Comparison of ENCODE assay signal across 22 mouse cellular contexts in genomic region chr10:104686669-104687068, GRCm38 (mm10).
A peak's percentile ranks its signal among the peaks of the same experiment; 100 is the strongest.
DNase-seq lines count a peak whose midpoint lies in the region; ATAC-seq and TF ChIP-seq lines count a peak whose summit lies in the region.
"Had no signal": no experiment of that assay in that cellular context is flagged by ENCODE, and none has a peak within 500 bp of the region (broad histone marks: within the 10 kb centered on the region; RNA-seq: fewer than 3 reads in every experiment).

No protein-coding gene starts in this region.

- WGBS in forebrain, embryonic 15.5 days = 33% methylated on average over 6 of the region's 6 CpGs

- no peak overlapping the region for H3K9ac ChIP-seq in forebrain, embryonic 15.5 days (replicated peaks)
- H3K9ac ChIP-seq: embryonic facial prominence, embryonic 12.5 days; limb, embryonic 15.5 days had no signal

- ATAC-seq in frontal cortex, adult (ENCODE audit: low TSS enrichment) = peak; percentile 74
- peak; percentile 97 for ATAC-seq in forebrain, embryonic 15.5 days (replicated peaks)
- ATAC-seq: inflammation-experienced regulatory T-cells, adult 6 months; midbrain, embryonic 16.5 days had no signal

- no peak overlapping the region for H3K27ac ChIP-seq in left cerebral cortex, adult 2 months
- peak overlapping the region; percentile 25; the same call in 1 of the 2 replicates for H3K27ac ChIP-seq in forebrain, embryonic 15.5 days (replicated peaks)
- H3K27ac ChIP-seq: embryonic facial prominence, embryonic 12.5 days; limb, embryonic 15.5 days had no signal

- H3K4me1 ChIP-seq in forebrain, embryonic 15.5 days = 0 out of 2 replicates have a peak, but pooled peaks cover 11% of the 10 kb centered on the region
- H3K4me1 ChIP-seq: embryonic facial prominence, embryonic 12.5 days; limb, embryonic 15.5 days had no signal

- H3K4me2 ChIP-seq in forebrain, embryonic 15.5 days (replicated peaks) = no peak overlapping the region
- H3K4me2 ChIP-seq: embryonic facial prominence, embryonic 12.5 days; heart, embryonic 11.5 days; limb, embryonic 15.5 days had no signal

- H3K9me3 ChIP-seq in forebrain, embryonic 15.5 days = no peaks in the 10 kb centered on the region
- H3K9me3 ChIP-seq: embryonic facial prominence, embryonic 12.5 days; limb, embryonic 15.5 days had no signal

- DNase-seq in frontal cortex, postnatal 10 days (ENCODE audit: low spot score in 2 of 2) = no peak
- DNase-seq in left cerebral cortex, postnatal 25 days (ENCODE audit: low spot score in 2 of 2) = peak; percentile 6 to 19
- DNase-seq in left cerebral cortex, adult 2 months (ENCODE audit: extremely low spot score in 1 of 2, low spot score in 2 of 2) = no peak
- peak; percentile 14 for DNase-seq in brain, adult 2 months (ENCODE audit: low read depth, low spot score)
- DNase-seq in gastrocnemius, adult 8-10 months (ENCODE audit: low spot score in 2 of 2) = no peak
- no peak for DNase-seq in neural tube, embryonic 10.5 days (ENCODE audit: extremely low spot score, low spot score)
- DNase-seq: adrenal gland, postnatal 25 days; B cell, adult 2 months; cerebellum, adult 9-11 months; heart, postnatal 10 days; kidney, adult 8-10 months; kidney, postnatal 14 days; lung, postnatal 36 days; thymus, postnatal 4 days had no signal

- TF ChIP-seq CTCF in left cerebral cortex, adult 2 months (IDR thresholded peaks at IDR 0.05) = no peak

- H3K36me3 ChIP-seq in forebrain, embryonic 15.5 days = no peaks in the 10 kb centered on the region
- H3K36me3 ChIP-seq: embryonic facial prominence, embryonic 12.5 days; limb, embryonic 15.5 days had no signal

- no peak overlapping the region for H3K4me3 ChIP-seq in left cerebral cortex, adult 2 months
- no peak overlapping the region for H3K4me3 ChIP-seq in forebrain, embryonic 15.5 days
- H3K4me3 ChIP-seq: embryonic facial prominence, embryonic 12.5 days; erythroblast, embryonic 14.5 days; limb, embryonic 15.5 days had no signal

- H3K27me3 ChIP-seq in forebrain, embryonic 15.5 days = no peaks in the 10 kb centered on the region
- H3K27me3 ChIP-seq: embryonic facial prominence, embryonic 12.5 days; limb, embryonic 15.5 days had no signal

- intact Hi-C loops in left cerebral cortex, postnatal 25 days (cut with DNase I) = no loop called here
- intact Hi-C loops in left cerebral cortex, adult 2 months (cut with DNase I) = no loop called here

Comparison
In these comparisons a context has a peak if more than half of its experiments do, and no peak if none do; other contexts are left out.
1. DNase-seq: peak in left cerebral cortex, postnatal 25 days (2 of 2) and brain, adult 2 months (single experiment); none in frontal cortex, postnatal 10 days (0 of 2), left cerebral cortex, adult 2 months (0 of 2), gastrocnemius, adult 8-10 months (0 of 2) and neural tube, embryonic 10.5 days (single experiment).